Mouse (Mus musculus) embryonic stem cell, embryonic (primary cell): Measurements from ENCODE around the gene Rapgef1.

Experiments
- CTCF ChIA-PET, 4 experiments: fragments of 300-600 bp in 2 of 4; fragments of 350-600 bp in 2 of 4; sonication (Branson Sonifier 250); formaldehyde crosslinking; loops; one replicate each; lab custom pipeline; 2022; ENCODE audit warnings: inconsistent platforms in 2 of 4; lab: Charles Lee
- POLR2A ChIA-PET, 4 experiments: fragments of 300-600 bp in 2 of 4; fragments of 350-600 bp in 2 of 4; sonication (Branson Sonifier 250); formaldehyde crosslinking; loops; one replicate each; lab custom pipeline; 2022; ENCODE audit warnings: antibody characterized with exemption in 4 of 4, inconsistent platforms in 1 of 4; lab: Charles Lee

Gene Rapgef1

GRCm38 (mm10) chr2:29670231-29670991 is 50.9 kb downstream of the Rapgef1 start:
- ChIA-PET CTCF (interaction anchor here (0.5 to 2.5 kb wide), 32 partner anchors 9 to 913 kb away, joined by 3 to 19 read pairs (median 4); partner anchors contain the start of genes Rapgef1 (in 3 of the 4) and Cercam (in 1 of the 4)), POLR2A (interaction anchor here in 3 of 4 experiments (0.8 to 6.3 kb wide), 38 partner anchors 7 to 171 kb away, joined by 3 to 98 read pairs (median 6); partner anchors contain the start of gene Rapgef1 (in 2 of the 3))

- CTCF ChIA-PET, result interaction anchor here in 3 of 4 experiments (0.6 to 1.8 kb wide), 7 partner anchors 19 to 1129 kb away, joined by 3 to 14 read pairs (median 3); partner anchors contain the start of gene Rapgef1 (in 1 of the 3)
- POLR2A ChIA-PET, result interaction anchor here in 3 of 4 experiments (0.8 to 4.1 kb wide), 10 partner anchors 16 to 53 kb away, joined by 3 to 35 read pairs (median 4); partner anchors contain the start of gene Rapgef1 (in 1 of the 3)
Measured at GRCm38 (mm10) chr2:29671374-29671773, 51.9 kb downstream of the Rapgef1 start.

- ChIA-PET POLR2A (interaction anchor here in 2 of 4 experiments (0.7 to 4.1 kb wide), 8 partner anchors 15 to 53 kb away, joined by 3 to 35 read pairs (median 4); partner anchors contain the start of gene Rapgef1 (in 2 of the 2)), CTCF (interaction anchor here in 2 of 4 experiments (0.6 to 1.6 kb wide), 5 partner anchors 19 to 1129 kb away, joined by 3 to 8 read pairs (median 3); no protein-coding TSS in a partner anchor)
Measured at GRCm38 (mm10) chr2:29671856-29672255, 52.3 kb downstream of the Rapgef1 start.

GRCm38 (mm10) chr2:29672746-29673536 is 53.4 kb downstream of the Rapgef1 start:
- ChIA-PET POLR2A (interaction anchor here in 2 of 4 experiments (0.8 to 1.6 kb wide), 6 partner anchors 10 to 416 kb away, joined by 3 read pairs; no protein-coding TSS in a partner anchor), CTCF (no interaction called here)

GRCm38 (mm10) chr2:29674087-29674486 is 54.6 kb downstream of the Rapgef1 start:
- CTCF ChIA-PET, result interaction anchor here in 3 of 4 experiments (0.6 to 1.4 kb wide), 4 partner anchors 9 to 55 kb away, joined by 3 to 6 read pairs (median 5); partner anchors contain the start of gene Rapgef1 (in 1 of the 3)

GRCm38 (mm10) chr2:29674545-29674944 is 55.0 kb downstream of the Rapgef1 start:
- ChIA-PET CTCF (interaction anchor here in 3 of 4 experiments (0.6 to 1.4 kb wide), 4 partner anchors 9 to 55 kb away, joined by 3 to 6 read pairs (median 5); partner anchors contain the start of gene Rapgef1 (in 1 of the 3)), POLR2A (interaction anchor here in 2 of 4 experiments (0.7 to 2.9 kb wide), 6 partner anchors 9 to 73 kb away, joined by 3 to 14 read pairs (median 4); no protein-coding TSS in a partner anchor)

More at GRCm38 (mm10) chr2:29674087-29674486, 54.6 kb downstream of the Rapgef1 start:
- POLR2A ChIA-PET, result interaction anchor here in 2 of 4 experiments (0.6 to 2.9 kb wide), 5 partner anchors 8 to 50 kb away, joined by 3 to 14 read pairs (median 4); no protein-coding TSS in a partner anchor

- POLR2A ChIA-PET, result interaction anchor here in 3 of 4 experiments (0.6 to 2.9 kb wide), 6 partner anchors 10 to 546 kb away, joined by 3 to 14 read pairs (median 4); no protein-coding TSS in a partner anchor
- CTCF ChIA-PET, result interaction anchor here in 2 of 4 experiments (0.7 to 1.6 kb wide), 3 partner anchors 9 to 11 kb away, joined by 3 to 6 read pairs (median 3); no protein-coding TSS in a partner anchor
Measured at GRCm38 (mm10) chr2:29675846-29676245, 56.3 kb downstream of the Rapgef1 start.

- POLR2A ChIA-PET, result interaction anchor here in 2 of 4 experiments (0.7 to 2.9 kb wide), 8 partner anchors 10 to 71 kb away, joined by 3 to 14 read pairs (median 4); no protein-coding TSS in a partner anchor
- CTCF ChIA-PET, result interaction anchor here in 1 of 4 experiments (1.0 to 1.6 kb wide), 2 partner anchors 10 to 12 kb away, joined by 3 to 6 read pairs; no protein-coding TSS in a partner anchor
Measured at GRCm38 (mm10) chr2:29676513-29676912, 57.0 kb downstream of the Rapgef1 start.

- ChIA-PET POLR2A (interaction anchor here in 2 of 4 experiments (1.1 to 2.1 kb wide), 4 partner anchors 8 to 79 kb away, joined by 3 to 6 read pairs (median 3); no protein-coding TSS in a partner anchor), CTCF (interaction anchor here in 1 of 4 experiments (1.2 kb wide), 1 partner anchor 58 kb away, joined by 3 read pairs; the partner anchor contains the start of gene Rapgef1)
Measured at GRCm38 (mm10) chr2:29677842-29678241, 58.3 kb downstream of the Rapgef1 start.

- ChIA-PET CTCF (interaction anchor here in 3 of 4 experiments (0.6 to 2.0 kb wide), 3 partner anchors 13 to 59 kb away, joined by 3 to 5 read pairs (median 3); partner anchors contain the start of gene Rapgef1 (in 1 of the 3)), POLR2A (interaction anchor here in 3 of 4 experiments (0.9 to 2.3 kb wide), 7 partner anchors 9 to 78 kb away, joined by 3 to 10 read pairs (median 3); no protein-coding TSS in a partner anchor)
Measured at GRCm38 (mm10) chr2:29678524-29678923, 59.0 kb downstream of the Rapgef1 start.

- POLR2A ChIA-PET, result interaction anchor here in 2 of 4 experiments (0.6 to 3.7 kb wide), 15 partner anchors 9 to 68 kb away, joined by 3 to 15 read pairs (median 3); no protein-coding TSS in a partner anchor
- CTCF ChIA-PET, result interaction anchor here in 3 of 4 experiments (0.6 to 2.0 kb wide), 5 partner anchors 10 to 346 kb away, joined by 3 to 7 read pairs (median 3); no protein-coding TSS in a partner anchor
Measured at GRCm38 (mm10) chr2:29679710-29680584, 60.4 kb downstream of the Rapgef1 start.

- POLR2A ChIA-PET, result interaction anchor here in 3 of 4 experiments (0.6 to 3.7 kb wide), 9 partner anchors 8 to 67 kb away, joined by 3 to 15 read pairs (median 3); no protein-coding TSS in a partner anchor
- CTCF ChIA-PET, result interaction anchor here in 3 of 4 experiments (0.5 to 2.0 kb wide), 5 partner anchors 14 to 65 kb away, joined by 3 to 5 read pairs (median 3); partner anchors contain the start of gene Rapgef1 (in 1 of the 3)
Measured at GRCm38 (mm10) chr2:29683261-29683999, 63.9 kb downstream of the Rapgef1 start.

GRCm38 (mm10) chr2:29684498-29684897 is 65.0 kb downstream of the Rapgef1 start:
- ChIA-PET CTCF (interaction anchor here in 1 of 4 experiments (1.4 kb wide), 1 partner anchor 15 kb away, joined by 4 read pairs; no protein-coding TSS in a partner anchor), POLR2A (interaction anchor here in 2 of 4 experiments (1.6 to 2.1 kb wide), 2 partner anchors 15 to 16 kb away, joined by 5 to 7 read pairs; no protein-coding TSS in a partner anchor)

- ChIA-PET CTCF (no interaction called here), POLR2A (interaction anchor here in 2 of 4 experiments (1.0 to 1.6 kb wide), 4 partner anchors 8 to 16 kb away, joined by 3 to 5 read pairs (median 4); no protein-coding TSS in a partner anchor)
Measured at GRCm38 (mm10) chr2:29689014-29689413, 69.5 kb downstream of the Rapgef1 start.

GRCm38 (mm10) chr2:29689495-29689894 is 70.0 kb downstream of the Rapgef1 start:
- POLR2A ChIA-PET, result interaction anchor here in 2 of 4 experiments (0.7 to 6.1 kb wide), 7 partner anchors 8 to 21 kb away, joined by 3 to 64 read pairs (median 5); no protein-coding TSS in a partner anchor
- CTCF ChIA-PET, result no interaction called here
